Mouse (Mus musculus) spleen, postnatal 36 days (tissue): ENCODE measurements at regions not wholly inside any gene's neighbourhood (a gene's known extent, or its start where the extent isn't known, plus 50 kb on each side); places are given as distances from the start of the nearest gene placed in this dataset.

Experiments
- DNase-seq, 2 experiments: peaks; one replicate each; pipeline ENCODE4 v3.0.0; 2022; ENCODE audit warnings: low spot score in 2 of 2, mixed read lengths in 1 of 2

DNA sequence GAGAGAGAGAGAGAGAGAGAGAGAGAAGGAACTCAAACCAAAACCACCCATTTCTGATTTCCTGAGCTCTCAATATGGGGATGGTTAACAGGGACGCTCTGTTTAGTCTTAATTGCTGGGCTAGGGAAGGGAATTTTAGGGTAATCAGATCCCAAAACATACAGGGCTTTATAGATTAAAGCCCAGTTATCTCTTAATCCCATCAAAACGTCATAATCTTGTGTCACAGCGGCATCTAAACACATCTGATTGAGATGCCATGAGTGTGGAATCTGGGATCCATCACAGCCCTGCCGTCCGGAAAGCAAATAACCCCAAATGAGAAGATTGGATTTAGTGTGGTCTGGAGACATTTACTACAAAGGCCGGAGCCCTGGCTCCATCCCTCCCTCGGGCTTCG is 527.1 kb upstream of the Tbx3 start:
- no peak for DNase-seq

DNA sequence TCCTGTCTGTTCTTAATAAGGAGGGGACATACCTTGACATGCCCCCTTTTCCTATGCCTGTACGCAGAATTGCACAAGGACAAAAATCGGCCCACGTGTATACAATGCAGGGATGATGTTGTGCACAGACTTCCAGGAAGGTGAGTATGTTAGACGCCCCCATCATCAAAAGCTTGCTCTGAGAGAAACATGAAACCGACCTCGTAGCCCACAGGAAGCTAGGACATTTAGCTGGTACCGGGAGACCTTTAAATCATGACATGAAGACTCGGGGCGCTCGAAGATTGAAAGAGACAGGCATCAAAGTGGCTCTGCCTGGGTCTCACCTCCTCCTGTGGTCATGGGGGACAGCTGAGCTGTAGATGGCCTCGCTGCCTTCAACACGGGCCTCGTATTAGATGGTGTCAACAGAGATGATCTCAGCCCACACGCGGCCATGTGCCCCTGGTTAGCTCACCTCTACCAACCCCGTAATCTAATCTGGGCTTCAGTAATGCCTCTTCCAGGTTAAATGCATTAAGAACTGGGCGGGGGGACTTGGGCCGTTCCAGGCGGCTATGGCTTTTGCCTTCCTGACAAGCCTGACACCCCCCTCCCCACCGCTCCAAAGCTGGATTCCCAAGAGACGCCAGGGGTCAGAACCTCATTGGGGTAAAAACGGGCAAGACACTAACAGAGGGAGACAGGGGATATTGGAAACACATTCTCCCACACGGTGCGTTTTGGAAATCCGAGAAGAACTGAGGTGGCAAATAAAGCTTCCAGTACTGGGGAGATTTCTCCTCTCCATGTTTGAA is 520.9 kb upstream of the Tbx3 start:
- DNase-seq: no peak

DNA sequence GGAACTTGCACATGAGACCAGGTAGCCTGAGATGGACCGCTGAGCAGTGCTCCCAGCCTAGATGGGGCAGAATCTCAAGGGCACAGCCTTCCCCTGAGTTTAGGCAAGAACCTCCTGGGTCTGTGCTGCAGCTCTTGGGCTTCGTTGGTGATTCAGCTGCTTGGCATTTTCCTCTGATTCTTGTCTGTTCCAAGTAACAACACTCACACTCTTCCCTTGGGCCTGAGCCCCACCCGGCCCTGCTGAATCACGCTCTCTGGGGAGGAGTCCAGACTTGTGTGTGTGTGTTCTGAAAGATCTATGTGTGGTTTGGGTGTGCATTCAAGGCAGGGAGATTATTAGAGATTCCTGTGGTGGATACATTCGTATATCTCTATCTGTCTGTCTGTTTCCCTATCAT is 517.4 kb upstream of the Tbx3 start:
- no peak for DNase-seq

DNA sequence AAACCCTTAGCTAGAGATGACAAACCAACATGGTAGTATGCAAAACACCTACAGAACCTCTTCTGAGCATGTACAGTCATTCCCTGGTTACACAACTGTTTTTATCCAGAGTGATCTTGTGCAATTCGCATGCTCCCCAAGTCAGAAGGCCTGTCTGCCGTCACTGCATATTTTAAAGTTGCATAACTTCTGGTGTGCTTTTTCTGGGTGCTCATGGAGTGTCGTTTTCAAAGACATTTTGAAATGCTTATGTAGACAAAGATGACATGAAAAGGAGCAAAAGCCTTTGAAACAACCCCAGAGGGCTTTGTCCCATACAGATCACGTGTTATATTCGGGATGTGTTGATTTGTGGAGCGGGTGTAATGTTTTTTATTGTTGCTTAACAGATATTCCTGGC is 513.8 kb upstream of the Tbx3 start:
- no peak for DNase-seq

DNA sequence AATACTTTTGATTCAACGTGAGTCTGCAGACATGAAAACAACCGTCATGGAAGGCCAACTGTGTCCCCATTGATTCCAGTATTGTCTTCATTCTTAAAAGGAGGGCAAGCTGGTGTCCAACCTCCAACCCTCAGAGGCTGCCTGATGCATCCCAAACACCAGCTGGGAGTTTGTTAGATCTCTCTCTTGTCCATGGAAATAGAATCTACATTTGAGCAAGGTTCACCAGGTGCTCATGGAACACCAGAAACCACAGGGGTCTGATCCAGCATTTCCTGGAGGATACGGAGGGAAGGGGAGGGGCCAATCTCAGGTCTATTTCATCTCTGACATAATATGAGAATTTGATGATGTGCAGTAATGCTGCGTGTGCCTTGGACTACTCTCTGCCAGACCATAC is 512.3 kb upstream of the Tbx3 start:
- DNase-seq: no peak

DNA sequence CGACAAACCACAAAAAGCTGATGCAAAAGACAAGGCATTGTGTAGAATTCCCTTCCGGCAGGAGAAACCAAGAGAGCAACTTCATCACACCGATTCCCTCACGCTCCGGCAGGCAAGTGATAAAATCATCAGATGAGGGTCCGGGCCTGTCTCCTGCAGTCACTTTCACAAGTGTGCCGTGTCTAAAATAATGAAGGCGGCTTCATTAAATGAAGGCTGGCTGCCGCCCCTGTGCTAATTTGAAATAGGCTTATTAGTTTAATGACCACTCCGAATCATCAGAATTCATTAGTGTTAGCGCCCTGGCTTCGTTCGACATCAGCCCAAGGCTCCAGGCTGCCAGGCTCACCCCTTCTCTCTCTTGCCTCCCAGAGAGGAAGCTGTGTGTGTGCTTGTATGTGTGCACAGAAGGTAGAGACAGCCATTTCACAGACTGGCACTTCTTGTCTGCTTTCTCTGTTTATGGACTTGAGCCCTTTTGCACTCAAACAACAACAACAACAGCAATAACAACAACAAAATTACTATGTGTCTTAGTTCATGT is 508.3 kb upstream of the Tbx3 start:
- no peak for DNase-seq

DNA sequence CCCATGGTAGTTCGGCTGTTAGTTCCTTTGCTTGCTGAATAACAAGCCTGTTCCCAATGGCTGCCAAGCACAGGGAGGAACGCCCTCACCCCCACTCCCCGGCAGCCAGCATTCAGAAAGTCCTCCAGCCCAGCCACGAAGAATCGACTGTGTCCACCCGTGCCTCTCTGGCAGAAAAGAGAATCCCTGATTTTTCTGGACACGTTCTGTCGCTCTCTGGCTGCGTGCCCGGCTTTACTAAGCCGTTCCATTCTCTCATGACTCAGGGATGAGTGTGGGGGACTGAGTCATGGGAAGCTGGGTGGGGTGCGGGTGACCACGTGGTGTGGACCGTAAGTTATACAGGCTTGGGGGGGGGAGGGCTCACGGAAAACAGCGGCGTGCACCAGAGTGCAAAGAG is 502.8 kb upstream of the Tbx3 start:
- no peak for DNase-seq

DNA sequence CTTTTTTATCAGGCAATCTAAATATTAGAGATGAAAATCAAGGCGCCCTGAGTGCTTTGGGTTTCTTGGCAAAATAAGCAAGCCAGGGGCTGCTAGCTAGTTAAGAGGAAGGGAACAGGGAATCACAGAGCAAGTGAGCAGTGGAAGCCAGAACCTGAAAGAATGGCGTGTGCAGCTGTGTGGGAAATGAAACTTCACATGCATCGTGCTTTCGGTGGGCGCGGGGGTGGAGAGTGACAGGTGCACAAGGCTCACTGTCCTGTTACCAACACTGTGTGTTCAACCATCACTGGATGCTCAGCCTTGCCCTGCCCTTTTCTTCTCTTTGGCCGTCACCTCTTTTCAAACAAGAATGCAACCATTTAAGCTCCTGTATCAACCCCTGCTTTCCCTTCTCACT is 501.2 kb upstream of the Tbx3 start:
- no peak for DNase-seq

DNA sequence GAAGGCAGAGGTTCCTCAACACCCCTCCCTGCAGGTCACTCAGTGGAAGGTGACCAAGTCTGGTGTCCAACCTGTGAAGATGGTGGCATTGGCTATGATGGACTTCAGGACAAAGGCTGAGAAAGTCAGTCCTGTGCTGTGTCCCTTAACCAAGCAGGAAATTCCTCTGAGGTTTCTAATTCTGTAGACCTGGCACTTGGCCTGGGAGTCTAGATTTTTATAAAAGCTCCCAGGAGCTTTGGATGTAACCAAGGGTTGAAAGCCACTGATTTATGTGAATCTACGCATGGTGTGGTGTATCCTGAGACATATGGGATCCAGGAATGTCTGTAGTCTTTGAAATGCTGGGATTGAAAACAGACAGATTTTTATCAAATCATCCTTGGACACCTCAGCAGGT is 498.8 kb upstream of the Tbx3 start:
- DNase-seq: no peak

DNA sequence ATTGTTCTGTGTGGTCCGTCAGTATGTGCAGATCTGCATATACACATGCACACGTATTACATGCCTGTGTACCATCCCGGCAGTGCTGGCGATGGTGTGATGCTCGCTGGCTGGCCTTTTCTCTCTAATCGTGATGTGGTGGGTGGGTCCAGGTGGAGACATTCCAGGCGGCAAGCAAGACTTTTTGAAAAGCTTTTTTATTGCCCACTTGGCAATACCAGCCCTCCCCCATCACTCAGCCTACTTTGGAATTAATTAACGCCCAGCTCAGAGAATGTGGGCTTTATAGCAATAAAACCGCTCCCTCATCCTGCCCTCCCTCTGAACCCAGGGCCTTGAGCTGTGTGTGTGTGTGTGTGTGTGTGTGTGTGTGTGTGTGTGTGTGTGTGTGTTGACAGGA is 491.7 kb upstream of the Tbx3 start:
- DNase-seq: no peak

DNA sequence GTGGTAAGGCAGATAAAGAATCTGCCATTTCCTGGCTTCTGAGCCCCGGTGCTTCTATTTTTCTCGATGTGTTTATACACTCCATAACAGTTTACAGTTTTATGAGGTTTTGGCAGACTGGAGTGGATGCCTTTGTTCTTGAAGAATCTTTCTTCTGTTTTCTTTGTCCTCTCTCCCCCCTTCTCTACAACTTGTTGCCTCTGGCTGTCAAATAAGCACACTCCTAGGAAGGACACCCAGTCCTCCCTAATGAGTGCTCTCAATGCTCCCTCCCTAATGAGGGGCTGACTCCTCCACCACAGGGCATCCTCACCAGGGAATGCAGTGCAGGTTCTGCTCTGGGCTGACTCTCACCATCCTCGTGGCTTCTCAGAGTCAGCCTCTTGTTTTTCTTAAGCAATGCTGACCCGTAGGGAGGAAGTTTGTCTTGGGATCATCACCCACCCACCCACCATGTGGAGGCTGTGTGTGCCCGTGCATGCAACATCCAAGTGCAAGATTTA is 486.9 kb upstream of the Tbx3 start:
- DNase-seq: no peak

DNA sequence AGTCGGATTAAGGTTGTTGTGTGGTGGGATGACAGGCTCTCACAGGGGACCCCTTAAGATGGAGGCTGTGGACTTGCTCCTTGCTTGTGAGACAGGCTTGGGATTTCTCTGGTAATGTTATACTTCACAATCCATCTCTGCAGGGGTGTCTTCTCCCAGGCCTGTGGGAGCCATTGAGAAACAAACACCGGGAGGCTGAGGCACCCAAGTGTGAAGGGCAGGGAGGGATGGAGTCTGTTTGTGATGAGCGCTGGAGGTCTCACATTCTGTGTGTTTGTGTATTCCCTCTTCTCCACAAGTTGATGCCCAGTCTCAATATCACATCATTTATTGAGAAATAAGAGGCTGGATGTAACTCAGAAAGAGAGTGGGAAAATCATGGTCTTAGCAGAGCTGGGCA is 483.9 kb upstream of the Tbx3 start:
- DNase-seq: no peak

DNA sequence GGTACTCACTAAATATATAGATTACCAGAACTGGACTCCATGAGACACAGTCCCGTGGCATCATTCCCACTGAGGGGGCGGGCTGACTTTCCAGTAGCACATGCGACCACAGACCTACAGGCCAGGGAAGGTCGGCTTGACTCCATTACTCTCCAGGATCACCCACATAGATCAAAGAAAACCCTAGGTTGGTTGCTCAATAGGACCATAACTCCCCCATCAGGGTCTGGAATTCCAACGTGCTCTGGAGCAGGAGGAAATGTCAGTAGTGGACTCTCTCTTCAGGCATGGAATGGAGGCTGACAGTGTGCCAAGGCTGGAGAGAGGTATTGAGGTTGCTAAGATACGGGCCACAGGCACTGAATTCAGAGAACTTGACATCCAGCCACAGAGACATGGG is 482.0 kb upstream of the Tbx3 start:
- DNase-seq: no peak

DNA sequence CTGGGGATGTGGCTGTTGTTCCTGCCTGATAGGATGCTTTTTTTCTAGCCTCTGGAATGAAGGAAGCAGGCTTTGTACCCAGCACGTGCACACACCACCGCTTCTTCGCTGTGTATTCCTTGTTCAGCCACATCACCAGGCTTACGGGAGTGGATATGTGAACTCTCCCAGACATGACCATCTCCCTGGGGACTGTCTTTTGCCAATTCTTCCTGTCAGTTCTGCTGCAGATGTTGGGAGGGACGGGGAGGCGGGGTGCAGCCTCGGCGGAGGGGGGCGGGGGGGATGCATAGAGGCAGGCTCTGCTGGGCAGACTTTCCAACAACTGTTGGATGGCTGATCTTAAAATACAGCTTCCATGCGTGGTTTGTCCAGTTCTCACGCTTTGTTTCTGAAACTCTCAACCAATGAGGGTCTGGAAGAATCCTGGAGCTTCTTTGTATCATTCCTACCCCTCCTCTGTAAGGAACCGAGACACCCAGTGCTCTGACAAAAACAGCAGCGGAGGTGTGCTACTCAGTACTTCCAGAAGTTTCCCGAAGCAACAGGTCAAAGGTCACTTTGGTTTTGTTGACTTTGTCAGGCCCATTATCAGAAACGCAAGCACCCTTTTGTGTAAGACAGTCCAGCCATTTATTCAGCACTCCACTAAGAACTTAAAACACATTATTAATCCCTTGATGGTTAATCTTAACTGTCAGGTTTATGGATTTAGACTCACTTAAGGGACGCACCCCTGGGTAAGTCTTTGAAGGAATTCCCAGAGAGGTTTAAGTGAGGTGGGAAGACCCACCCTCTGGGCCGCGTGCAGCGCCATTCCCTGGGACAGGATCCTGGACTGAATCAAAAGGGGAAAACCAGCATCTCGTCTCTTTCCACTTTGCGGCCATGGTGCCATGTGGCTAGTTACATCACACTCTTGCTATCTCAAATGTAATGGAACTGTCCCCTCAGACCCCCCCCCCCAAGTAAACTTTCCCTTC is 476.5 kb upstream of the Tbx3 start:
- DNase-seq: no peak

DNA sequence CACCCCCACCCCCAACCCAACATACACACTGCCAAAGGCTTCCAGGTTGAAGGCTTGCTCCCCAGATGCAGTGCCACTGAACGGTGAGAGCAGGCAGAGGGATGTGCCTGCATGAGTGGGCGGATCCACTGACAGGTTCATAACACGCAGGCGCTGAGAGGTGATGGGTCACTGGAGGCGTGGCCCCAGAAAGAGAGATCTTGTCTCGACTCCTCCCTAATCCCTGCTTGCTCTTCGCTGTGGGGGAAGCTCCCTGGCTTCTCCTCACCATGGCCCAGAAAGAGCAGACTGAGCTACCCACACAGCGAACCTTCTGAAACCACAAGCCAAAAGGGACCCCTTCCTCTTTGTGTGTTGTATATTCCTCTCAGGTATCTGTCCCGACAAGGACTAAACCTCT is 470.6 kb upstream of the Tbx3 start:
- DNase-seq: no peak

DNA sequence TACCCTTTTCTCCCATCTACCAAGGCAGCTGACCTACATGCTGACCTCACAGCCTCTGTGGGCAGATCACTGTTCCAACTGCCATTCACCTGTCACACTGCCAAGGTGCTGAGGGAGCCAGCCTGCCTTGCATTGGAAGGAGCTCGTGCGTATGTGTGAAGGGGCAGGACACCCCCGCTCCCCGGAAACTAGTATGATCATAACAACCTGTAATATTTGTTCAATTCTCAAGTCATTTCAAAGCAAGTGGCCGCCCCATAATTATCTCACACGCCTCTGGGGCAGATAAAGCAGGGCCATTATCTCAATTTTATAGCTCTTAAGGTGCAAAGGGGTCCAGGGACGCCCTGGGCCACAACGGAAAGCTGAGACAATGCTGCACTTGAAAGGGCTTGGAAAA is 469.2 kb upstream of the Tbx3 start:
- no peak for DNase-seq

DNA sequence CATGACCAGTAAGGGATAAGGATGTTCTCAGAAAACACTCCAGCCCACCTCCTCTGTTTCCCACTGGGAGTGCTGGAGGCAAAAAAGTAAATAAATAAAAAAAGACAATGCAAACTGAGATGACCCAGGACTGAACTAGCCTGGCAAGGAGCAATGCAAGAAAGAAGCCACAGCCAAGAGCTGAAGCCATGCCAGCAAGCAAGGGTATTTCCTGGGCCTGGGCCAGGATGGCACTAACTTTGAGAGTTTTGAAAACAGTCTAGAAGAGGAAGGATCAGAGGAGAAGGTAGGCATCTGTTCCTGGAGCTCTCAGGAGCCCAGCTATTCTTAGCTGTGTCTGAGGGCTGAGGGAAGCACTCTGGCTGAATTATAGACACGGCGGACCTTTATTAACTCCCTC is 465.7 kb upstream of the Tbx3 start:
- no peak for DNase-seq

DNA sequence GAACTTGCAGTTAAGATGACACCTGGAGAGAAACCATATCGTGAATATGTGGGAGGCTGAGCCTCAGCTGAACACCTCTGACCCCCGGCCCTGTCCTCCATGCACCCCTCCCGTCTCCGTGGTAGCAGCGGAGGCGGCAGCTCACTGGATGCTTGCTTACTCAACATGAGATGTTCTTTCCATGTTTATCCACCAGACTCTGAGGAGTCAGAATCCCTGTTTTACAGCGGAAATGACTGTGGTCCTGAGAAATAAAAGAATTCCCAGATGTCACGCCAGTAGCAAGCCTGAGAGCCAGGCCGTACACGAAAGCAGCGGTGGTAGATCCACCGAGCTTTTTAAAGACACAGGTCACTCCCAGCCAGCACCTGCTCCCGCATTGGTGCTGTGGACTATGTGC is 462.4 kb upstream of the Tbx3 start:
- no peak for DNase-seq

DNA sequence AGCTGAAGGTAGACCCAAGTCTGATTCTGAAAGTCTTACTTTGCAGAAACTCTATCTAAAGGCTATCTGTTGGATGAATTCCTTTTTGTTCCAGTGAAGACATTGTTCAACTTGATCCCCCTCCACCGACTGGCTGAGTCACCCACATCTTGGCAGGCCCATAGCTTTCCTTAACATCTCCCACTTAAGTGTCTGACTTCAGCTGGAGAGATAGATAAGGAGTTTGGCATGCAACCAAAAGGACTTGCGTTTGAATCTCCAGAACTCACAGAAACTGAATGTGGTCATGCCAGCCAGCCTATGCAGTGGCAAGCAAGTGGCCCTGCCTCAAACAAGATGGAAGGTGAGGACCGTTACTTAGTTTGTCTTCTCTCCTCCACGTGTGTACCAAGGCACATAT is 457.3 kb upstream of the Tbx3 start:
- DNase-seq: no peak

DNA sequence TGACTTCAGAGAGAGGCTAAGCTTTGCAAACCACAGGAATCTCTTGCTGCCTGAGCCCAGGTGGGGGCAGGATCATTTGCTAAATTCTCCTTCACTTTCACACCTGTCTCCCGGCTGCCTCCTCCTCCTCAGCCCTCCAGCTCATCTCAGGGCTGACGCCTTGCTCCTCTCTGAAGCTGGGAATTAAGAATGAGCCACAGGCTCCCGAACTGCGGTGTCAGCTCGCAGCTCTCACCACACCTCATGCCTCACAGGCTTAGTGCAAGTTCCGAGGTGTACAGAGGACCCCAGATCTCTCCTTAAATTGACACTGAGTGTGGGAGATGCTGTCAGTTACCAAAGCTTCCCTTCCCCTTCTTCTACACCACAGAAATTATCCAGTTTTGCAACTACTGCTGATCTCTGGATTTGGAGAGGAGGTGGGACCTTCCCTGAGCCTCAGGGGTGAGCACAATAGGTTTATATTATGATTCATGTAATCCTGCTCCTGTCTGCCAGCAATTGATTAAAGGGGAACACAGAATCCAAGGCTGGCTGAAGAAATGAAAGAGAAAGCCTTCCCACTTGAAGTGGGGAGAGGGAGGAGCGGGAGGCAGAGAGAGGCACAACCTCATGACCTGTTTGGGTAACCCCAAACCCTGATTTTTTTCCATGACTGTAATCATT is 456.6 kb upstream of the Tbx3 start:
- no peak for DNase-seq

DNA sequence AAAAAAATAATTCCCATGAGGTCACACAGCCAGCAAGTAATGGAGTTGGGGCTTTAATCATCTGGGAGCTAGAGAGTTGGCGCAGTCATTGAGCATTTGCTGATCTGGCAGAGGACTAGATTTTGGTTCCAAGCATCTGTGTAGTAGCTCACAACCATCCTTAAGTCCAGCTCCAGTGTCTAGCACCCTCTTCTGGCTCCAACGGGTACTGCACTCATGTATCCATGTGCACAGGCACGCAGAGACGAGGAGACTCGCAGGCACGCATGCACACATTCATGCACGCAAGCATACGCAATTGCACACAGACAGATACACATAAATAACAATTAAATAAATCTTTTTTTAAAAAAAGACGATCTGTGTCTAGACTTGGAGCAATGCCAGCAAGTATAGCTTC is 455.5 kb upstream of the Tbx3 start:
- DNase-seq: no peak

DNA sequence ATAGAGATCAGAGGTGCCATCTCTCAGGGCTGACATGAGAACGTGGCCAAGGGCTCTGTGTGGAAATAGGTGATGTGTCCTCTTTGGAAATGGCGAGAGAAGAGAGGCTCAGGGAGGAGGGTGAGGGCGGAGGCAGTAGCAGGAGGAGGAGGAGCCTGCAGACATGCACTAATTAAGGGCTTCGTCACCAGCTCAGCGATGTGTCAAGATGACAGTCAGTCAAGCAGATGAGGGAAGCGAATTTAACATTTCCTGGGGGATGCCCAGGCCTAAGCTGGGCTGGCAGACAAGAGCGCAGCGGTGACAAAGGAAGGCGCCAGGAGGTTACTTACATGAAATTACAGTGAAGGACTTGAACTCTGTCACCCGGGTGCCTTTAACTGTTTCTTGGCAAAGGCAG is 455.1 kb upstream of the Tbx3 start:
- no peak for DNase-seq
